Mouse (Mus musculus) frontal cortex, adult 2 months (tissue): Measurements from ENCODE around the gene Smpd4. TPM values are rescaled to one million over a fixed set of nuclear protein-coding genes. Genes with fewer than 3 reads are reported as not detected.

Experiments
- polyA plus RNA-seq: library from polyadenylated mRNA; depleted of rRNA; stranded (reverse); fragments of >200 nt; gene quantifications from 2 replicates; pipeline ENCODE4 v1.2.3, GENCODE M21; 2012; rRNA removed

The Smpd4 gene
- polyA plus RNA-seq, 1 experiment = 168 TPM

Other genes with a start within 250 kb of the Smpd4 start
- gene Snap29, start 213.4 kb upstream of the Smpd4 start, polyA plus RNA-seq = 10.5 and 11.2 TPM in 2 replicates
- gene Pi4ka, start 213.0 kb upstream of the Smpd4 start, polyA plus RNA-seq = 305 and 311 TPM in 2 replicates
- gene Crkl, start 167.4 kb upstream of the Smpd4 start, polyA plus RNA-seq = 23.0 and 23.1 TPM in 2 replicates
- gene Aifm3, start 129.7 kb upstream of the Smpd4 start, polyA plus RNA-seq = 144 and 169 TPM in 2 replicates
- 267 and 291 TPM in 2 replicates for gene Lztr1, start 110.7 kb upstream of the Smpd4 start, polyA plus RNA-seq
- gene Thap7, start 88.2 kb upstream of the Smpd4 start, polyA plus RNA-seq = 73.0 and 74.7 TPM in 2 replicates
- 0.69 and 0.88 TPM in 2 replicates for gene Lrrc74b, start 58.1 kb upstream of the Smpd4 start, polyA plus RNA-seq
- 2.6 TPM in 2 replicates for gene P2rx6, start 57.5 kb upstream of the Smpd4 start, polyA plus RNA-seq
- 65.2 and 82.2 TPM in 2 replicates for gene Slc7a4, start 36.1 kb upstream of the Smpd4 start, polyA plus RNA-seq
- gene Ccdc74a, start 27.1 kb downstream of the Smpd4 start, polyA plus RNA-seq = 31.7 and 43.2 TPM in 2 replicates
- 74.4 and 77.8 TPM in 2 replicates for gene Med15, start 113.5 kb downstream of the Smpd4 start, polyA plus RNA-seq
- 88.5 and 106 TPM in 2 replicates for gene Klhl22, start 140.3 kb downstream of the Smpd4 start, polyA plus RNA-seq
- gene Scarf2, start 177.9 kb downstream of the Smpd4 start, polyA plus RNA-seq = 4.7 and 4.8 TPM in 2 replicates
- gene B830017H08Rik, start 213.8 kb downstream of the Smpd4 start, polyA plus RNA-seq = 4.0 and 4.1 TPM in 2 replicates
- 16.3 and 19.9 TPM in 2 replicates for gene Car15, start 219.0 kb downstream of the Smpd4 start, polyA plus RNA-seq